Comparison of ENCODE assay signal across 19 mouse cellular contexts in genomic region chr7:92819656-92820055, GRCm38 (mm10). TPM values are rescaled to one million over a fixed set of nuclear protein-coding genes. Genes with fewer than 3 reads are reported as not detected.
DNase-seq lines count a peak whose midpoint lies in the region; ATAC-seq lines count a peak whose summit lies in the region.
"Had no signal": no experiment of that assay in that cellular context is flagged by ENCODE, and none has a peak within 500 bp of the region (broad histone marks: within the 10 kb centered on the region; RNA-seq: fewer than 3 reads in every experiment).

No protein-coding gene starts in this region.

- ATAC-seq in intestine, embryonic 15.5 days: peak; percentile 64
- ATAC-seq: forebrain, embryonic 14.5 days; inflammation-experienced regulatory T-cells, adult 6 months had no signal

- H3K36me3 ChIP-seq in intestine, embryonic 15.5 days: no peaks in the 10 kb centered on the region
- H3K36me3 ChIP-seq: heart, embryonic 15.5 days; liver, embryonic 15.5 days; stomach, embryonic 15.5 days had no signal

- DNase-seq in kidney, adult 8-10 months: peak; percentile 12 to 23
- DNase-seq in kidney, postnatal 14 days: no peak
- peak; percentile 73 to 75 for DNase-seq in B cell, adult 2 months
- peak; percentile 27 to 28 for DNase-seq in spleen, postnatal 14 days (ENCODE audit: low spot score in 2 of 2)
- DNase-seq in cerebellum, postnatal 25 days: no peak
- no peak for DNase-seq in gastrocnemius, postnatal 14 days
- DNase-seq: adrenal gland, adult 2 months; cerebellum, adult 18-20 months; heart, adult 18-20 months; left cerebral cortex, postnatal 4 days; midbrain, embryonic 14.5 days; thymus, postnatal 36 days had no signal

- H3K9me3 ChIP-seq in intestine, embryonic 15.5 days: no peaks in the 10 kb centered on the region
- H3K9me3 ChIP-seq: heart, embryonic 15.5 days; liver, embryonic 15.5 days; stomach, embryonic 15.5 days had no signal

- H3K27ac ChIP-seq in intestine, embryonic 15.5 days: 0 out of 2 replicates have a peak overlapping the region, but pooled peaks have one; percentile 27
- H3K27ac ChIP-seq: heart, embryonic 15.5 days; liver, embryonic 15.5 days; macrophage; stomach, embryonic 15.5 days had no signal

- H3K27me3 ChIP-seq in intestine, embryonic 15.5 days (replicated peaks): no peaks in the 10 kb centered on the region
- H3K27me3 ChIP-seq: heart, embryonic 15.5 days; liver, embryonic 15.5 days; stomach, embryonic 15.5 days had no signal

- intact Hi-C loops in gastrocnemius, postnatal 14 days (cut with DNase I; ENCODE audit: low total_unique reads): no loop called here

- H3K4me2 ChIP-seq in intestine, embryonic 15.5 days (replicated peaks): 0 out of 2 replicates have a peak overlapping the region, but pooled peaks have one; percentile 17
- H3K4me2 ChIP-seq: heart, embryonic 15.5 days; liver, embryonic 15.5 days; stomach, embryonic 15.5 days had no signal

- H3K9ac ChIP-seq in intestine, embryonic 15.5 days: no peak overlapping the region
- H3K9ac ChIP-seq: heart, embryonic 15.5 days; liver, embryonic 15.5 days; stomach, embryonic 15.5 days had no signal

- no peak overlapping the region for H3K4me3 ChIP-seq in intestine, embryonic 15.5 days (replicated peaks)
- H3K4me3 ChIP-seq: heart, embryonic 15.5 days; liver, embryonic 15.5 days; stomach, embryonic 15.5 days had no signal

- H3K4me1 ChIP-seq in intestine, embryonic 15.5 days (replicated peaks): 0 out of 2 replicates have a peak, but pooled peaks cover 12% of the 10 kb centered on the region

- WGBS in intestine, embryonic 15.5 days: 70% methylated on average over 11 of the region's 11 CpGs

RNA-seq across cellular contexts. Expression of gene Ddias, which starts 54.4 kb away (rescaled TPM):
- polyA plus RNA-seq in intestine, embryonic 15.5 days (2015; fragmentation: Nextera tagmentation; extraction: Ambion mirVana): 9.4 and 12.1 TPM in 2 replicates
- total RNA-seq in gastrocnemius, postnatal 14 days (2021): under 1 TPM; 0.24 to 0.66 TPM
- polyA plus RNA-seq: adrenal gland, adult 2 months had no signal

RNA-seq across cellular contexts. Expression of gene Prcp, which starts 54.6 kb away (rescaled TPM):
- polyA plus RNA-seq in intestine, embryonic 15.5 days (2015; fragmentation: Nextera tagmentation; extraction: Ambion mirVana): 22.3 and 22.7 TPM in 2 replicates
- 10 to 100 TPM; 17.2 to 18.8 TPM for total RNA-seq in gastrocnemius, postnatal 14 days (2021)

Comparison
In these comparisons a context has a peak if more than half of its experiments do, and no peak if none do; other contexts are left out.
1. DNase-seq: peak in kidney, adult 8-10 months (2 of 2), B cell, adult 2 months (2 of 2) and spleen, postnatal 14 days (2 of 2); none in kidney, postnatal 14 days (single experiment), cerebellum, postnatal 25 days (0 of 2) and gastrocnemius, postnatal 14 days (single experiment).